Mouse (Mus musculus) left cerebral cortex, adult 6 months (tissue): ENCODE results near the gene Heatr1. TPM values are rescaled to one million over a fixed set of nuclear protein-coding genes. Genes with fewer than 3 reads are reported as not detected.

Source experiments
- long read RNA-seq, 2 experiments: library from polyadenylated mRNA; unstranded; transcript quantifications; one replicate each; pipeline ENCODE4 v2.0.0; 2019 to 2020
- polyA plus RNA-seq: library from polyadenylated mRNA; unstranded; fragments of <200 nt; fragmentation: Nextera tagmentation; gene quantifications from 2 replicates; pipeline ENCODE4 v1.2.3, GENCODE M21; 2021

The Heatr1 gene
- polyA plus RNA-seq: 6.7 and 7.5 TPM in 2 replicates
- long read RNA-seq, experiment 1, full-length matches to known transcripts: 7 of 30 reads
- long read RNA-seq, experiment 1, partial matches to known transcripts: 20 of 30 reads
- long read RNA-seq, experiment 1, other reads (novel, unspliced or antisense): 3 of 30 reads
- long read RNA-seq, experiment 2, partial matches to known transcripts: 5 of 5 reads
- long read RNA-seq, experiment 2, other reads (novel, unspliced or antisense): 0 of 5 reads

DNA sequence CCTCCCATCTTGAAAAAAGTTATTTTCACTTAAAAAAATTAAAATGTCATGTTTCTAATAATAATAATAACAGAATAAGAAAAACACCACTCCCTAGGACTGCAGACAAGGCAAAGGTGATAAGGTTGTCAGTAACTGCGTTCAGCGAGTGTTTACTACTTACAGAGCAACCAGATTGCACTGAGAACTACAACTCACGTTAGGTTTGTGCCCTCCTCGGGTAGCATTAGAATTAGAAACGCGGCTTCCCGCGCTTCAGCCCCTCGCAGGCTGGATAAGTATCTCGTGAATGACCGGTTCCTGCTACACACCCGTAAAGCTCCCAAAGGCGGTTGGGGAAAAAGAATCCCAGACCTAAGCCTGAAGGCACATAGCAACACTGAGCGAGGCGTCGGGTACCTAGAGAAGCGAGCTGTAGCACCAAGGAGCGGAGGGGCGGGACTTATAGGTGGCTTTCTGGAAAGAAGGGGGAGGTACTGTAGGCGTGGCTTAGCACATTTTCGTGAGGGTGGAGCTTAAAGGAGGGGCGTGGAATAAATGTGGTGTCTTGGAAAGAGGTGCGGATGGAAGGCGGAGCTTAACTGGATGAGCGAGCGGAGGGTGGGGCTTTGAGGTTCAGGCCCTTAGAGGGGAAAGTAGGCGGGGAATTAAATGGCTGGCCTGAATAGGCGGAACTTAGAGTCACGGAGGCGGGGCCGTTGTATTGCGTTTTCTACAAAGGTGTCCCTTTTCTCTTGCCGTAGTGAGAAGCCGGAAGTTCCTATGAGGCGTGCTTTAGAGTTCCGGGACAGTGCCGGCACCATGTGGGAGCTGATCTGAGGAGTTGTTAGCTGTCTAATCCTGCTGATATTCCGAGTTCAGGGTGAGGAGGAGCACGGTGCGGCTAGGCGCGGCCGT lies at the start of gene Heatr1:
TSS of gene Heatr1 (plus strand) at position 419 of the 897 bp plus-strand sequence.

GRCm38 (mm10) chr13:12464844-12465243 lies 70.0 kb downstream of the Heatr1 start, which contains the start of gene Lgals8:
Lgals8 (minus strand) TSS chr13:12464944.

Other genes with a start within 250 kb of the Heatr1 start
- gene Mtr, start 136.9 kb upstream of the Heatr1 start, polyA plus RNA-seq: 1.2 and 1.4 TPM in 2 replicates
- gene Actn2, start 54.3 kb upstream of the Heatr1 start, polyA plus RNA-seq: 11.0 and 12.6 TPM in 2 replicates
- gene Lgals8, start 69.9 kb downstream of the Heatr1 start, polyA plus RNA-seq: 10.8 and 15.0 TPM in 2 replicates
- gene Edaradd, start 125.4 kb downstream of the Heatr1 start, polyA plus RNA-seq: 0.09 and 0.15 TPM in 2 replicates
- 5.5 and 9.2 TPM in 2 replicates for gene Ero1lb, start 170.8 kb downstream of the Heatr1 start, polyA plus RNA-seq